Mouse (Mus musculus) liver, postnatal 0 days (tissue): ENCODE measurements around the gene Cd22.

Experiments used
- CTCF ChIP-seq: sonication (generic); IDR thresholded peaks from 2 replicates; pipeline ENCODE4 v1.5.1; 2016; ENCODE audit warnings: antibody characterized with exemption, low read depth
- EP300 ChIP-seq: IDR thresholded peaks from 2 replicates; pipeline ENCODE4 v1.6.1; 2016; ENCODE audit warnings: antibody characterized with exemption, low read depth, mild to moderate bottlenecking

DNA sequence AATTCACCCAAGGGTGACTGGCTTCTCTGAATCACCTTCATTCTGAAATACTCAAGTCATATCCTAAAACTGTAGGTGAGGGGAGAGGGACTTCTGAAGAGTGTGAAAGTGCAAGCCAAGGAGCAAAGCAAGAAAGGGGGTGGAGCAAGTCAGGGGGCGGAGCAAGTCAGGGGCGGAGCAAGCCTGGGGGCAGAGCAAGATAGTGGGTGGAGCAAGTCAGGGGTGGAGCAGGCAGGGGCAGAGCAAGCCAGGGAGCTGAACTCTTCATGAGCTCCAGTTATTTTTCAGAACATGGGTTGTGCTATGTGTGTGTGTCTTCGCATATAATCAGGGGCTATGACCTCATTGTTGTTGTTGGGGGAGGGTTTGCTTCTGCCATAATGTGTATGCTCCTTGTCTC, 40.1 kb upstream of the Cd22 start:
- TF ChIP-seq EP300, result no peak
- TF ChIP-seq CTCF, result no peak
